Mouse (Mus musculus) heart, embryonic 16.5 days (tissue): Measurements from ENCODE around the gene Ncf2. TPM values are rescaled to one million over a fixed set of nuclear protein-coding genes. Genes with fewer than 3 reads are reported as not detected.
"Not testable (repeated sequence)": the region's sequence is repeated elsewhere in the genome, so short reads cannot be mapped to it uniquely, and the experiment has no call there.

Source experiments
- ATAC-seq: fragments of 200-750 bp; cut with Nextera tagmentation; replicated peaks from 2 replicates; pipeline ENCODE4 v1.8.0; 2017; ENCODE audit warnings: moderate number of reproducible peaks; ENCODE audit not compliant: insufficient read depth, low FRiP score; ENCODE audit errors: extremely low read depth
- H3K27ac ChIP-seq: fragments of 300-500 bp; sonication (generic); 2 replicates; pipeline ENCODE4 v1.5.1; 2014; ENCODE audit warnings: mild to moderate bottlenecking, low read length, control low read depth, moderate library complexity
- H3K27me3 ChIP-seq: fragments of 300-500 bp; sonication (generic); 2 replicates; pipeline ENCODE4 v1.6.1; 2014; ENCODE audit warnings: low read length, mixed read lengths; ENCODE audit not compliant: control insufficient read depth, insufficient read depth
- H3K36me3 ChIP-seq: fragments of 300-500 bp; sonication (generic); 2 replicates; pipeline ENCODE4 v1.6.1; 2014; ENCODE audit not compliant: control insufficient read depth, insufficient read depth
- H3K4me1 ChIP-seq: fragments of 300-500 bp; sonication (generic); 2 replicates; pipeline ENCODE4 v1.6.1; 2014; ENCODE audit warnings: low read length, mixed read lengths; ENCODE audit not compliant: control insufficient read depth, insufficient read depth
- H3K4me2 ChIP-seq: fragments of 300-500 bp; sonication (generic); 2 replicates; pipeline ENCODE4 v1.6.1; 2014; ENCODE audit warnings: low read depth, mild to moderate bottlenecking, control low read depth, low read length
- H3K4me3 ChIP-seq: fragments of 300-500 bp; sonication (generic); 2 replicates; pipeline ENCODE4 v1.5.1; 2014; ENCODE audit warnings: mild to moderate bottlenecking, control low read depth, low read length
- H3K9ac ChIP-seq: fragments of 300-500 bp; sonication (generic); 2 replicates; pipeline ENCODE4 v1.6.1; 2014; ENCODE audit warnings: low read length, control low read depth
- H3K9me3 ChIP-seq: fragments of 300-500 bp; sonication (generic); replicated peaks from 2 replicates; pipeline ENCODE4 v1.6.1; 2016; ENCODE audit warnings: low read length; ENCODE audit not compliant: control insufficient read depth
- WGBS: fragments of 180-500 bp; shearing (Covaris S2); extraction: QIAGEN DNeasy Blood & Tissue Kit; methylation state at CpG from one replicate; pipeline ENCODE4 v1.1.7; 2014; 5-methylcytosine and 5-hydroxymethylcytosine counted together
- polyA plus RNA-seq: library from polyadenylated mRNA; unstranded; fragments of >200 nt; fragmentation: Nextera tagmentation; extraction: Ambion mirVana; gene quantifications from 2 replicates; pipeline ENCODE4 v1.2.1, GENCODE M21; 2015

Gene Ncf2
- polyA plus RNA-seq, 1 experiment from 2014 or later = 6.1 TPM

GRCm38 (mm10) chr1:152779071-152779737 lies 20.8 kb upstream of the Ncf2 start:
- H3K9ac ChIP-seq = no peak overlapping the region
- H3K36me3 ChIP-seq = peaks cover 10% of the 10 kb centered on the region
- H3K27me3 ChIP-seq = no peaks in the 10 kb centered on the region
- no peaks in the 10 kb centered on the region for H3K9me3 ChIP-seq
- no peak overlapping the region for H3K27ac ChIP-seq
- H3K4me2 ChIP-seq = peak overlapping the region; percentile 39; the same call in 1 of the 2 replicates
- H3K4me3 ChIP-seq = no peak overlapping the region
- WGBS = 20% methylated on average over 10 of the region's 10 CpGs
- no peaks in the 10 kb centered on the region for H3K4me1 ChIP-seq
- peak; percentile 87 for ATAC-seq

- H3K9ac ChIP-seq = no peak overlapping the region
- no peaks in the 10 kb centered on the region for H3K36me3 ChIP-seq
- no peak overlapping the region for H3K4me3 ChIP-seq
- no peak overlapping the region for H3K4me2 ChIP-seq
- no peaks in the 10 kb centered on the region for H3K27me3 ChIP-seq
- no peak for ATAC-seq
- WGBS = 95% methylated on average over 8 of the region's 8 CpGs
- no peaks in the 10 kb centered on the region for H3K9me3 ChIP-seq
- H3K27ac ChIP-seq = no peak overlapping the region
- H3K4me1 ChIP-seq = no peaks in the 10 kb centered on the region
Observed at GRCm38 (mm10) chr1:152784620-152785019, 15.4 kb upstream of the Ncf2 start.

- not testable (repeated sequence) for ATAC-seq, H3K36me3 ChIP-seq, H3K4me3 ChIP-seq, H3K27me3 ChIP-seq, H3K9me3 ChIP-seq, H3K9ac ChIP-seq, H3K4me2 ChIP-seq, H3K4me1 ChIP-seq, H3K27ac ChIP-seq
- 85% methylated on average over 3 of the region's 3 CpGs for WGBS
Observed at GRCm38 (mm10) chr1:152785446-152785845, 14.5 kb upstream of the Ncf2 start.

GRCm38 (mm10) chr1:152786953-152787352 lies 13.0 kb upstream of the Ncf2 start:
- no peaks in the 10 kb centered on the region for H3K36me3 ChIP-seq
- H3K9me3 ChIP-seq = peaks cover 3% of the 10 kb centered on the region; the same call in 1 of the 2 replicates
- ATAC-seq = no peak
- no peaks in the 10 kb centered on the region for H3K27me3 ChIP-seq
- H3K4me2 ChIP-seq = no peak overlapping the region
- peaks cover 12% of the 10 kb centered on the region for H3K4me1 ChIP-seq
- 81% methylated on average over 4 of the region's 4 CpGs for WGBS
- H3K9ac ChIP-seq = no peak overlapping the region
- no peak overlapping the region for H3K4me3 ChIP-seq
- no peak overlapping the region for H3K27ac ChIP-seq

GRCm38 (mm10) chr1:152788121-152788660 lies 11.8 kb upstream of the Ncf2 start:
- H3K4me2 ChIP-seq = no peak overlapping the region
- H3K27ac ChIP-seq = no peak overlapping the region
- no peak overlapping the region for H3K4me3 ChIP-seq
- peaks cover 12% of the 10 kb centered on the region for H3K4me1 ChIP-seq
- no peaks in the 10 kb centered on the region for H3K36me3 ChIP-seq
- H3K9me3 ChIP-seq = peaks cover 3% of the 10 kb centered on the region; the same call in 1 of the 2 replicates
- H3K27me3 ChIP-seq = no peaks in the 10 kb centered on the region
- ATAC-seq = no peak
- no peak overlapping the region for H3K9ac ChIP-seq
- WGBS = 62% methylated on average over 4 of the region's 4 CpGs

- Histone ChIP-seq H3K27ac (peak overlapping the region; percentile 14; the same call in 1 of the 2 replicates), H3K4me1 (peaks cover 12% of the 10 kb centered on the region), H3K4me2 (0 out of 2 replicates have a peak overlapping the region, but pooled peaks have one; percentile 11), H3K9ac (no peak overlapping the region), H3K9me3 (peaks cover 3% of the 10 kb centered on the region; the same call in 1 of the 2 replicates), H3K36me3 (no peaks in the 10 kb centered on the region), H3K4me3 (no peak overlapping the region), H3K27me3 (no peaks in the 10 kb centered on the region)
- peak; percentile 43; the same call in 1 of the 2 replicates for ATAC-seq
- WGBS = 22% methylated on average over 12 of the region's 12 CpGs
Observed at GRCm38 (mm10) chr1:152790254-152790653, 9.7 kb upstream of the Ncf2 start.

- no peak overlapping the region for H3K4me3 ChIP-seq
Observed at GRCm38 (mm10) chr1:152790821-152791220, 9.2 kb upstream of the Ncf2 start.

GRCm38 (mm10) chr1:152791269-152791668 lies 8.7 kb upstream of the Ncf2 start:
- H3K4me1 ChIP-seq = peaks cover 12% of the 10 kb centered on the region
- no peaks in the 10 kb centered on the region for H3K27me3 ChIP-seq
- WGBS = 40% methylated on average over 4 of the region's 4 CpGs
- H3K9ac ChIP-seq = no peak overlapping the region
- peaks cover 3% of the 10 kb centered on the region; the same call in 1 of the 2 replicates for H3K9me3 ChIP-seq
- no peak overlapping the region for H3K4me3 ChIP-seq
- peak overlapping the region; percentile 34 for H3K27ac ChIP-seq
- 0 out of 2 replicates have a peak, but pooled peaks have one; percentile 45 for ATAC-seq
- no peaks in the 10 kb centered on the region for H3K36me3 ChIP-seq
- H3K4me2 ChIP-seq = no peak overlapping the region

More at GRCm38 (mm10) chr1:152790821-152791220, 9.2 kb upstream of the Ncf2 start:
- Histone ChIP-seq H3K27ac (peak overlapping the region; percentile 14), H3K9ac (no peak overlapping the region), H3K9me3 (peaks cover 3% of the 10 kb centered on the region; the same call in 1 of the 2 replicates), H3K36me3 (no peaks in the 10 kb centered on the region), H3K4me2 (0 out of 2 replicates have a peak overlapping the region, but pooled peaks have one; percentile 13), H3K27me3 (no peaks in the 10 kb centered on the region), H3K4me1 (peaks cover 12% of the 10 kb centered on the region)
- peak; percentile 72; the same call in 1 of the 2 replicates for ATAC-seq
- 11% methylated on average over 6 of the region's 6 CpGs for WGBS
